Mouse (Mus musculus): ENCODE data around the gene Sfxn4.

- TF ChIP-seq POLR2A (IDR thresholded peaks at IDR 0.05; ENCODE audit: extremely low read depth, insufficient read depth, low read length), result no peak
- no peak for TF ChIP-seq CTCF (IDR thresholded peaks at IDR 0.05; ENCODE audit: low read depth, low read length)
These were observed 9.2 kb upstream of the Sfxn4 start for GRCm38 (mm10) chr19:60870489-60870888.

Measured in liver, adult 2 months (tissue).